Mouse (Mus musculus) neural tube, embryonic 12.5 days (tissue): ENCODE data around the gene Gdap1l1. TPM values are rescaled to one million over a fixed set of nuclear protein-coding genes. Genes with fewer than 3 reads are reported as not detected.

Experiments used
- ATAC-seq: fragments of 200-750 bp; cut with Nextera tagmentation; 2 replicates; pipeline ENCODE4 v1.8.0; 2017; ENCODE audit warnings: low read depth, mild to moderate bottlenecking, moderate TSS enrichment, moderate library complexity; ENCODE audit not compliant: low FRiP score
- H3K27ac ChIP-seq: fragments of 300-500 bp; sonication (generic); 2 replicates; pipeline ENCODE4 v1.5.1; 2016
- H3K27me3 ChIP-seq: fragments of 300-500 bp; sonication (generic); replicated peaks from 2 replicates; pipeline ENCODE4 v1.6.1; 2016; ENCODE audit warnings: mild to moderate bottlenecking
- H3K36me3 ChIP-seq: fragments of 300-500 bp; sonication (generic); 2 replicates; pipeline ENCODE4 v1.6.1; 2016; ENCODE audit warnings: mild to moderate bottlenecking
- H3K4me1 ChIP-seq: fragments of 300-500 bp; sonication (generic); 2 replicates; pipeline ENCODE4 v1.6.1; 2016
- H3K4me2 ChIP-seq: fragments of 300-500 bp; sonication (generic); replicated peaks from 2 replicates; pipeline ENCODE4 v1.6.1; 2016; ENCODE audit warnings: mild to moderate bottlenecking
- H3K4me3 ChIP-seq: fragments of 300-500 bp; sonication (generic); 2 replicates; pipeline ENCODE4 v1.5.1; 2016
- H3K9ac ChIP-seq: fragments of 300-500 bp; sonication (generic); 2 replicates; pipeline ENCODE4 v1.6.1; 2016; ENCODE audit warnings: mild to moderate bottlenecking
- H3K9me3 ChIP-seq: fragments of 300-500 bp; sonication (generic); 2 replicates; pipeline ENCODE4 v1.6.1; 2016; ENCODE audit warnings: mild to moderate bottlenecking
- WGBS: fragments of 180-500 bp; shearing (Covaris S2); methylation state at CpG from one replicate; pipeline ENCODE4 v1.1.7; 2016; 5-methylcytosine and 5-hydroxymethylcytosine counted together
- polyA plus RNA-seq: library from polyadenylated mRNA; unstranded; fragments of >200 nt; fragmentation: Nextera tagmentation; extraction: Ambion mirVana; gene quantifications from 2 replicates; pipeline ENCODE4 v1.2.1, GENCODE M21; 2016

The Gdap1l1 gene
- polyA plus RNA-seq, 1 experiment from 2014 or later: 83.6 TPM

DNA sequence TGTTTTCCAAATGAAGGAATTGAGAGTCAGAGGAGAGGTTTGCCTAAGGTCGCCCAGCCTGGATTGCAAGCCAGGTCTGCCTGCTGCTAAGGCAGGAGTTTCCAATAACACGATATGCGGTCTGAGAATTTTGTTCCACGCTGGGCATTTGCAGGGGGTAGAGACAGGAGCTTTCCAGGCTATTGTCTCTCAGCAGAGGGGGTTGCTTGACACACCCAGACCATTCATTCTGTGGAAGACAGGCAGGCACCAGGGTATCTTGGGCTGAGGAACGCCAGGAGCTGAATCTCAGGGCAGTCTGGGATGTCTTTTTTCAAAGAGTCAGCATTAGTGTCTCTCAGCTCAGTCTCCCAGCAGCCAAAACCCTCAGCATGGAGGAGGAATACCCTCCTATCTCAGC is 54.8 kb downstream of the Gdap1l1 start:
- no peaks in the 10 kb centered on the region for H3K9me3 ChIP-seq
- H3K4me3 ChIP-seq: no peak overlapping the region
- H3K4me2 ChIP-seq: no peak overlapping the region
- ATAC-seq: no peak
- no peaks in the 10 kb centered on the region for H3K27me3 ChIP-seq
- H3K9ac ChIP-seq: no peak overlapping the region
- no peaks in the 10 kb centered on the region for H3K36me3 ChIP-seq
- 0 out of 2 replicates have a peak, but pooled peaks cover 4% of the 10 kb centered on the region for H3K4me1 ChIP-seq
- no peak overlapping the region for H3K27ac ChIP-seq
- 21% methylated on average over 5 of the region's 5 CpGs for WGBS

GRCm38 (mm10) chr2:163493976-163494375 is 55.7 kb downstream of the Gdap1l1 start:
- H3K9me3 ChIP-seq: no peaks in the 10 kb centered on the region
- H3K27ac ChIP-seq: no peak overlapping the region
- WGBS: 70% methylated on average over 5 of the region's 5 CpGs
- ATAC-seq: no peak
- H3K4me2 ChIP-seq: no peak overlapping the region
- no peak overlapping the region for H3K4me3 ChIP-seq
- no peaks in the 10 kb centered on the region for H3K36me3 ChIP-seq
- no peak overlapping the region for H3K9ac ChIP-seq
- H3K27me3 ChIP-seq: no peaks in the 10 kb centered on the region
- H3K4me1 ChIP-seq: 0 out of 2 replicates have a peak, but pooled peaks cover 4% of the 10 kb centered on the region

GRCm38 (mm10) chr2:163494456-163494855 is 56.2 kb downstream of the Gdap1l1 start:
- no peak overlapping the region for H3K4me2 ChIP-seq
- 0 out of 2 replicates have a peak, but pooled peaks cover 4% of the 10 kb centered on the region for H3K4me1 ChIP-seq
- H3K27me3 ChIP-seq: no peaks in the 10 kb centered on the region
- no peak for ATAC-seq
- H3K4me3 ChIP-seq: no peak overlapping the region
- no peak overlapping the region for H3K27ac ChIP-seq
- WGBS: 46% methylated on average over 6 of the region's 6 CpGs
- H3K36me3 ChIP-seq: no peaks in the 10 kb centered on the region
- no peaks in the 10 kb centered on the region for H3K9me3 ChIP-seq
- H3K9ac ChIP-seq: no peak overlapping the region

GRCm38 (mm10) chr2:163502219-163502618 is 63.9 kb downstream of the Gdap1l1 start:
- H3K4me2 ChIP-seq: no peak overlapping the region
- WGBS: 69% methylated on average over 2 of the region's 2 CpGs

DNA sequence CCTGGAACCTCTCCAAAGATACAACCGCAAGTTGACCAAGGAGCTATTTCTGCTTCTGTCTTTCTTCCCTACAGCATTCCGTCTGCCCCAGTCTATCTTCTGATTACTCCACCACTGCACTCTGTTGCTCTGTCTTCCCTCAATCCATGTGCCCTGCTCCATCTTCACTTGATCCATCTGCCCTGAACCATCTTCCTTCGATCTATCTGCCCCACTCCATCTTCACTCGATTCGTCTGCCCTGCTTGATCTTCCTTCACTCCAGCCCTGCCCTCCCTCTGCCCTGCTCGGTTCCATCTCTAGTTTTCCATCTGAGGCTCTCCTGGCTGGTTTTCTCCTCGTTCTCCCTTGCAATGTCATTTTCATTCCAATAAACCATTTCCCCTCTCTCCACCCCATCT is 64.9 kb downstream of the Gdap1l1 start:
- no peak overlapping the region for H3K9ac ChIP-seq
- H3K9me3 ChIP-seq: no peaks in the 10 kb centered on the region
- ATAC-seq: no peak
- H3K36me3 ChIP-seq: no peaks in the 10 kb centered on the region
- no peak overlapping the region for H3K4me3 ChIP-seq
- H3K27ac ChIP-seq: no peak overlapping the region
- WGBS: 56% methylated on average over 7 of the region's 7 CpGs
- H3K4me1 ChIP-seq: no peaks in the 10 kb centered on the region
- H3K4me2 ChIP-seq: no peak overlapping the region
- no peaks in the 10 kb centered on the region for H3K27me3 ChIP-seq

More at GRCm38 (mm10) chr2:163502219-163502618, 63.9 kb downstream of the Gdap1l1 start:
- no peak overlapping the region for H3K27ac ChIP-seq
- H3K4me1 ChIP-seq: no peaks in the 10 kb centered on the region
- no peak overlapping the region for H3K9ac ChIP-seq
- ATAC-seq: no peak
- H3K36me3 ChIP-seq: no peaks in the 10 kb centered on the region
- H3K27me3 ChIP-seq: no peaks in the 10 kb centered on the region
- H3K9me3 ChIP-seq: no peaks in the 10 kb centered on the region
- H3K4me3 ChIP-seq: no peak overlapping the region

Other genes starting within 250 kb of the Gdap1l1 start
- 13.8 and 18.8 TPM in 2 replicates for gene Tox2, start 235.4 kb upstream of the Gdap1l1 start, polyA plus RNA-seq
- gene Jph2, start 40.5 kb upstream of the Gdap1l1 start, polyA plus RNA-seq: 0.81 and 1.3 TPM in 2 replicates
- gene Oser1, start 13.8 kb upstream of the Gdap1l1 start, polyA plus RNA-seq: 74.3 and 74.8 TPM in 2 replicates
- 12.7 and 14.2 TPM in 2 replicates for gene Fitm2, start 34.2 kb downstream of the Gdap1l1 start, polyA plus RNA-seq
- gene R3hdml, start 53.8 kb downstream of the Gdap1l1 start, polyA plus RNA-seq: not detected in 2 replicates
- gene Hnf4a, start 68.3 kb downstream of the Gdap1l1 start, polyA plus RNA-seq: not detected in 2 replicates
- 45.7 and 52.5 TPM in 2 replicates for gene Ttpal, start 163.8 kb downstream of the Gdap1l1 start, polyA plus RNA-seq
- gene Serinc3, start 206.7 kb downstream of the Gdap1l1 start, polyA plus RNA-seq: 34.5 and 41.2 TPM in 2 replicates
- gene Pkig, start 219.9 kb downstream of the Gdap1l1 start, polyA plus RNA-seq: 123 and 124 TPM in 2 replicates